Mouse (Mus musculus): ENCODE measurements around the gene Rdh1. TPM values are rescaled to one million over a fixed set of nuclear protein-coding genes. Genes with fewer than 3 reads are reported as not detected.

Rdh1 gene
- polyA plus RNA-seq, 1 experiment from 2014 or later: not detected

GRCm38 (mm10) chr10:127739661-127740161, 19.8 kb upstream of the Rdh1 start:
- under 1% methylated on average over 45 of the region's 55 CpGs for WGBS (ENCODE audit: insufficient replicate concordance)
- peak overlapping the region; percentile 69 for H3K4me2 ChIP-seq
- H3K4me1 ChIP-seq (ENCODE audit: control insufficient read depth, insufficient read depth, low read length): peaks cover 5% of the 10 kb centered on the region
- H3K4me3 ChIP-seq (ENCODE audit: low read depth, low read length): peak overlapping the region; percentile 95
- H3K27ac ChIP-seq (ENCODE audit: low read depth, low read length): peak overlapping the region; percentile 74
- peaks cover 22% of the 10 kb centered on the region for H3K36me3 ChIP-seq (ENCODE audit: control insufficient read depth, insufficient read depth, low read length)
- peak; percentile 32 for ATAC-seq (replicated peaks; ENCODE audit: insufficient number of reproducible peaks, low FRiP score, low TSS enrichment)
- no peaks in the 10 kb centered on the region for H3K9me3 ChIP-seq (replicated peaks; ENCODE audit: control insufficient read depth, low read length)
- peak overlapping the region; percentile 97 for H3K9ac ChIP-seq (ENCODE audit: low read depth, low read length)
- H3K27me3 ChIP-seq (ENCODE audit: control insufficient read depth, insufficient read depth, low read length): no peaks in the 10 kb centered on the region

- Histone ChIP-seq H3K36me3 (ENCODE audit: control insufficient read depth, insufficient read depth, low read length) (peaks cover 24% of the 10 kb centered on the region), H3K9me3 (replicated peaks; ENCODE audit: control insufficient read depth, low read length) (no peaks in the 10 kb centered on the region), H3K4me3 (ENCODE audit: low read depth, low read length) (no peak overlapping the region), H3K9ac (ENCODE audit: low read depth, low read length) (no peak overlapping the region), H3K4me1 (ENCODE audit: control insufficient read depth, insufficient read depth, low read length) (peaks cover 15% of the 10 kb centered on the region), H3K27me3 (ENCODE audit: control insufficient read depth, insufficient read depth, low read length) (no peaks in the 10 kb centered on the region), H3K27ac (ENCODE audit: low read depth, low read length) (no peak overlapping the region), H3K4me2 (no peak overlapping the region)
- ATAC-seq (replicated peaks; ENCODE audit: insufficient number of reproducible peaks, low FRiP score, low TSS enrichment): no peak
- WGBS (ENCODE audit: insufficient replicate concordance): 66% methylated on average over 5 of the region's 5 CpGs
These were observed 14.9 kb upstream of the Rdh1 start for GRCm38 (mm10) chr10:127744661-127745060.

GRCm38 (mm10) chr10:127745886-127746285, 13.6 kb upstream of the Rdh1 start:
- no peak for ATAC-seq (replicated peaks; ENCODE audit: insufficient number of reproducible peaks, low FRiP score, low TSS enrichment)
- no peaks in the 10 kb centered on the region for H3K27me3 ChIP-seq (ENCODE audit: control insufficient read depth, insufficient read depth, low read length)
- H3K4me1 ChIP-seq (ENCODE audit: control insufficient read depth, insufficient read depth, low read length): peaks cover 11% of the 10 kb centered on the region
- no peak overlapping the region for H3K4me2 ChIP-seq
- WGBS (ENCODE audit: insufficient replicate concordance): 65% methylated on average over 4 of the region's 5 CpGs
- H3K9me3 ChIP-seq (replicated peaks; ENCODE audit: control insufficient read depth, low read length): no peaks in the 10 kb centered on the region
- H3K4me3 ChIP-seq (ENCODE audit: low read depth, low read length): no peak overlapping the region
- no peak overlapping the region for H3K9ac ChIP-seq (ENCODE audit: low read depth, low read length)
- H3K36me3 ChIP-seq (ENCODE audit: control insufficient read depth, insufficient read depth, low read length): peaks cover 24% of the 10 kb centered on the region
- no peak overlapping the region for H3K27ac ChIP-seq (ENCODE audit: low read depth, low read length)

GRCm38 (mm10) chr10:127747254-127747653, 12.3 kb upstream of the Rdh1 start:
- 84% methylated on average over 8 of the region's 8 CpGs for WGBS (ENCODE audit: insufficient replicate concordance)
- ATAC-seq (replicated peaks; ENCODE audit: insufficient number of reproducible peaks, low FRiP score, low TSS enrichment): no peak
- Histone ChIP-seq H3K4me2 (peak overlapping the region; percentile 61), H3K36me3 (ENCODE audit: control insufficient read depth, insufficient read depth, low read length) (peaks cover 24% of the 10 kb centered on the region), H3K27me3 (ENCODE audit: control insufficient read depth, insufficient read depth, low read length) (no peaks in the 10 kb centered on the region), H3K9me3 (replicated peaks; ENCODE audit: control insufficient read depth, low read length) (no peaks in the 10 kb centered on the region), H3K4me1 (ENCODE audit: control insufficient read depth, insufficient read depth, low read length) (peaks cover 11% of the 10 kb centered on the region; the same call in 1 of the 2 replicates), H3K27ac (ENCODE audit: low read depth, low read length) (0 out of 2 replicates have a peak overlapping the region, but pooled peaks have one; percentile 8), H3K9ac (ENCODE audit: low read depth, low read length) (no peak overlapping the region), H3K4me3 (ENCODE audit: low read depth, low read length) (no peak overlapping the region)

DNA sequence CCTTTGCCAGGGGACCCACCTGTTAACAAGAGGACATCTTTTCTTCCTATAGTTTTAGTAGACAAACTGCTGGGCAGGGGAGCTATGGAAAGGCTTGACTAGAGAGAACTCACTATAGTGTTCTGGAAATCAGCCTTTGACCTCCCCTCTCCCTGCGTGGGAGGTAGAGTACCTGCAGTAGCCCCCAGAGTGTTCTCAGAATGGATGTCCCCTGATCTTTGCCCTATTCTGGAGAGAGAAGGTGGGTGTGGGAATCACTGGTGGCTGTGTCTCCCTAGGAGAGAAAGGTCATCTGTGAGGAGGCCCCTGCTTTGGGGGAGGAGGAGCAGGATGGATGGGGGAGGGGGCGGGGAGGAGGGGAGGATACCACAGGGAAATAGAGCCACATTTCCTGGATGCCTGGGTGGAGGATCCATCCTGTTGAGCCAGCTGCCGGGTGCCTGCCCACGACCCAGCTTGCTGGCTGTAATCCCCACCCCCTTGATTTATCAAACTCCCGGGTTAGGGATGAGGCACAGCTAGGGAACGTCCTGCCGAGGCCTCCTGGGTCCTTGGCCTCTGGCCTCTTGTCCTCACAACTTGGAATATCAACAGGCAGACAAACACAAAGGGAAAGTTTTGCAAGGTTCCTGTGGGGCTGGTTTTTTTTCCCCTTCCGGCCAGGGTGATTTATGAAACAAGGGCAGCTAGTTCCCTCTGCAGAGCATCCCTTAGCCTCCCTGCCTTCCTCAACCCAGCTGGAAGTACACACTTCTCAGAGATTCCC, 10.5 kb upstream of the Rdh1 start:
- Histone ChIP-seq H3K9me3 (replicated peaks; ENCODE audit: control insufficient read depth, low read length) (no peaks in the 10 kb centered on the region), H3K36me3 (ENCODE audit: control insufficient read depth, insufficient read depth, low read length) (peaks cover 8% of the 10 kb centered on the region), H3K27ac (ENCODE audit: low read depth, low read length) (peak overlapping the region; percentile 70), H3K4me1 (ENCODE audit: control insufficient read depth, insufficient read depth, low read length) (peaks cover 11% of the 10 kb centered on the region; the same call in 1 of the 2 replicates), H3K4me3 (ENCODE audit: low read depth, low read length) (peak overlapping the region; percentile 45), H3K4me2 (peak overlapping the region; percentile 61), H3K9ac (ENCODE audit: low read depth, low read length) (peak overlapping the region; percentile 64), H3K27me3 (ENCODE audit: control insufficient read depth, insufficient read depth, low read length) (no peaks in the 10 kb centered on the region)
- WGBS (ENCODE audit: insufficient replicate concordance): 9% methylated on average over 8 of the region's 8 CpGs
- no peak; the same call in 1 of the 2 replicates for ATAC-seq (replicated peaks; ENCODE audit: insufficient number of reproducible peaks, low FRiP score, low TSS enrichment)

DNA sequence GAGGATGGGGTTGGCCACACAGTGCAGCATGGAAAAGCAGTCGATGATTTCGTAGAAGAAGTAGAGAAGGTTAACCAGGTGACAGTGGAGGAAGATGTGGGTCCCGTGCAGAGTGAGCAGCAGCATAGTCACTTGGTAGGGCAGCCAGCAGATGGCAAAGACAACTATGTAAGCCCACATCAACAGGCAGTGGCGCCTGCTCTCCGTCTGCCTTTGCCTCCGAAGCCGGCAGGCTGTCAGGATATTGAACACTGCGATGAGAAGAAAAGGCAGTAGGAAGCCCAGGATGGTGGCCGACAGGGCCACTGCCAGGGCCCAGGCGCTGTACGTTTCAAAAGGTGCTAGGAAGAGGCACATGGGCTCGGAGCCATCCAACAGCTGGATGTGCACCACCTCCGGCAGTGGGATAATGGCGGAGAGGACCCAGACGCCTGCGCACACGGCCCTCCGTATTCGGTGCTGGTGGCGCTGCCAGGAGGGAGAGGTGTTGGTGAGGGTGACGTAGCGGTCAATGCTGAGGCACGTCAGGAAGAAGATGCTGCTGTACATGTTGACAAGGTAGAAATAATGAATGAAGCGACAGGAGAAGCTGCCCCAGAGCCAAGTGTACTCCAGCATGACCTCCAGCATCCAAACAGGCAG, 9.3 kb upstream of the Rdh1 start:
- H3K4me1 ChIP-seq (ENCODE audit: control insufficient read depth, insufficient read depth, low read length): peaks cover 14% of the 10 kb centered on the region; the same call in 1 of the 2 replicates
- H3K27me3 ChIP-seq (ENCODE audit: control insufficient read depth, insufficient read depth, low read length): no peaks in the 10 kb centered on the region
- WGBS (ENCODE audit: insufficient replicate concordance): 41% methylated on average over 24 of the region's 24 CpGs
- ATAC-seq (replicated peaks; ENCODE audit: insufficient number of reproducible peaks, low FRiP score, low TSS enrichment): no peak
- H3K36me3 ChIP-seq (ENCODE audit: control insufficient read depth, insufficient read depth, low read length): no peaks in the 10 kb centered on the region; the same call in 1 of the 2 replicates
- peak overlapping the region; percentile 61 for H3K4me2 ChIP-seq
- peak overlapping the region; percentile 64 for H3K9ac ChIP-seq (ENCODE audit: low read depth, low read length)
- peak overlapping the region; percentile 45 for H3K4me3 ChIP-seq (ENCODE audit: low read depth, low read length)
- H3K9me3 ChIP-seq (replicated peaks; ENCODE audit: control insufficient read depth, low read length): no peaks in the 10 kb centered on the region
- H3K27ac ChIP-seq (ENCODE audit: low read depth, low read length): peak overlapping the region; percentile 70

DNA sequence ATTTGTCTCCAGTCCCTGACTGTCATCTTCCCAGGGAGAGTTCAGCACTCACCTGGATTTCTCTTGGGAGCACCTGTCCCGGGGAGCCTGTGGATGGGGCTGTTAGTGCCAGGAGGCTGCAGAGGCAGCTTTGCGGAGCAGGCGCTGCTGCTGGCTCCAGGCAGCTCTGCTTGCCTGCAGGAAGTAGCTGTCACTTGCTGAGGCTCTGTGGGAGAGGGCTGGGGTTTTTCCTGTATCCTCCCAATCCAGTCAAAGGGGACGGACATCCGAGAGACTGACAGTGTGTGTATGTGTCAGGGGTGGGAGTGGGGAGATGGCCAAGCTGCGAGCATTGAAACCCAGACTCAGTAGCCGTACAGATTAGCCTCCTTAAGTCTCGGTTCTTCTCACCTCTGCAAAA, 8.0 kb upstream of the Rdh1 start, which contains the start of gene Gpr182:
Gpr182 (minus strand) TSS at position 185 of the 400 bp plus-strand sequence.
- H3K27me3 ChIP-seq (ENCODE audit: control insufficient read depth, insufficient read depth, low read length): no peaks in the 10 kb centered on the region
- H3K4me2 ChIP-seq: peak within 1 kb of the TSS; percentile 61
- H3K9ac ChIP-seq (ENCODE audit: low read depth, low read length): peak within 1 kb of the TSS; percentile 64
- no peaks in the 10 kb centered on the region; the same call in 1 of the 2 replicates for H3K36me3 ChIP-seq (ENCODE audit: control insufficient read depth, insufficient read depth, low read length)
- ATAC-seq (replicated peaks; ENCODE audit: insufficient number of reproducible peaks, low FRiP score, low TSS enrichment): no peak
- peak within 1 kb of the TSS; percentile 45 for H3K4me3 ChIP-seq (ENCODE audit: low read depth, low read length)
- no peaks in the 10 kb centered on the region for H3K9me3 ChIP-seq (replicated peaks; ENCODE audit: control insufficient read depth, low read length)
- 34% methylated on average over 8 of the region's 8 CpGs for WGBS (ENCODE audit: insufficient replicate concordance)
- peak within 1 kb of the TSS; percentile 29; the same call in 1 of the 2 replicates for H3K27ac ChIP-seq (ENCODE audit: low read depth, low read length)
- peaks cover 14% of the 10 kb centered on the region; the same call in 1 of the 2 replicates for H3K4me1 ChIP-seq (ENCODE audit: control insufficient read depth, insufficient read depth, low read length)

GRCm38 (mm10) chr10:127754566-127755166, 4.9 kb upstream of the Rdh1 start:
- no peaks in the 10 kb centered on the region for H3K27me3 ChIP-seq (ENCODE audit: control insufficient read depth, insufficient read depth, low read length)
- ATAC-seq (replicated peaks; ENCODE audit: insufficient number of reproducible peaks, low FRiP score, low TSS enrichment): no peak
- 62% methylated on average over 6 of the region's 6 CpGs for WGBS (ENCODE audit: insufficient replicate concordance)
- no peak overlapping the region for H3K4me2 ChIP-seq
- no peaks in the 10 kb centered on the region for H3K9me3 ChIP-seq (replicated peaks; ENCODE audit: control insufficient read depth, low read length)
- H3K4me1 ChIP-seq (ENCODE audit: control insufficient read depth, insufficient read depth, low read length): peaks cover 4% of the 10 kb centered on the region; the same call in 1 of the 2 replicates
- no peaks in the 10 kb centered on the region; the same call in 1 of the 2 replicates for H3K36me3 ChIP-seq (ENCODE audit: control insufficient read depth, insufficient read depth, low read length)
- no peak overlapping the region for H3K4me3 ChIP-seq (ENCODE audit: low read depth, low read length)
- H3K27ac ChIP-seq (ENCODE audit: low read depth, low read length): peak overlapping the region; percentile 59; the same call in 1 of the 2 replicates
- no peak overlapping the region for H3K9ac ChIP-seq (ENCODE audit: low read depth, low read length)
